Mouse (Mus musculus) olfactory bulb, adult 2 months (tissue): ENCODE data around the gene Cops8.

Experiments
- CTCF ChIP-seq: fragments of 200-500 bp; IDR thresholded peaks from 2 replicates; pipeline ENCODE4 v1.5.1; 2012; ENCODE audit warnings: low read depth, mild to moderate bottlenecking, low read length, moderate library complexity; ENCODE audit not compliant: insufficient read depth
- POLR2A ChIP-seq: fragments of 200-500 bp; IDR thresholded peaks from 2 replicates; pipeline ENCODE4 v1.6.1; 2012; ENCODE audit warnings: mild to moderate bottlenecking, low read depth, low read length, moderate library complexity; ENCODE audit not compliant: insufficient read depth

DNA sequence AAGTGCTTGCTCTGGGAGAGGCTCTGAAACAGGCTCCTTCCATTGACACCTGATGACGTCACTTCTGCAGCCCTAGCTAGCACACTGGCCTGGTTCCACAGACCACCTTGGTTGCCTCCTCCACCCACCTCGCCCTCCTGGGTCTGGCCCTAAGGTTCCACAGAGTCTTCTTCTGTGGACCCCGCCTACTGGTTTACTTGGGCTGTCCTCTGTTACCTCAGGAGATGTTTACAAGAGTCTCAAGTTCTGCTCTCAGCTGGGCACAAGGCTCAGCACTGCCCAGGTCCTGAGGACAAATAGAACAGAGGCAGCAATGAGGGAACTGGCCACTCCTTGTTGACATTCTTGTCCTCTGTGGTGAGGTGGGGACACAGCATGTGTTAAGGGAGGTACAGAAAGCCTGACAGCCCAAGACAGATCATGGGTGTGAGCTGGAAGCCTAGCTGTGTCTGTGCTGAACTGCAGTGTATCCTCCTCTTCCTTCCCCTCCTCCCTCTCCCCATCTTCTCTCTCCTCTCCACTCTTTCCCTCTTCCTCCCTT, 31.5 kb downstream of the Cops8 start:
- no peak for TF ChIP-seq CTCF
- no peak for TF ChIP-seq POLR2A
